In genomic region chr1:136238495-136238894, GRCm38 (mm10) we compare ENCODE assay signal across 24 mouse cellular contexts. TPM values are rescaled to one million over a fixed set of nuclear protein-coding genes. Genes with fewer than 3 reads are reported as not detected.
DNase-seq lines count a peak whose midpoint lies in the region; ATAC-seq and TF ChIP-seq lines count a peak whose summit lies in the region.
"Had no signal": no experiment of that assay in that cellular context is flagged by ENCODE, and none has a peak within 500 bp of the region (broad histone marks: within the 10 kb centered on the region; RNA-seq: fewer than 3 reads in every experiment).

No protein-coding gene starts in this region.

- H3K27me3 ChIP-seq in MEL (ENCODE audit: control insufficient read depth in 1 of 2, insufficient read depth in 2 of 2, low read length in 2 of 2), result no peaks in the 10 kb centered on the region
- H3K27me3 ChIP-seq in stomach, postnatal 0 days (ENCODE audit: control insufficient read depth, insufficient read depth, low read length), result no peaks in the 10 kb centered on the region
- H3K27me3 ChIP-seq: Patski had no signal

- TF ChIP-seq RAD21 in MEL (IDR thresholded peaks at IDR 0.05; ENCODE audit: low read depth, low read length), result no peak

- H3K4me3 ChIP-seq in MEL (ENCODE audit: control insufficient read depth in 1 of 2, insufficient read depth in 1 of 2, low read depth in 2 of 2, low read length in 2 of 2), result no peak overlapping the region
- no peak overlapping the region for H3K4me3 ChIP-seq in stomach, postnatal 0 days (ENCODE audit: low read depth, low read length)

- TF ChIP-seq POLR2A in MEL (IDR thresholded peaks at IDR 0.05; ENCODE audit: control insufficient read depth in 1 of 2, insufficient read depth in 1 of 2, low read depth in 1 of 2, low read length in 2 of 2, poor library complexity in 1 of 2), result peak in 1 of 2 experiments; percentile 28; a peak in 1 of 4 replicates

- H3K4me1 ChIP-seq in MEL (ENCODE audit: control insufficient read depth in 1 of 2, insufficient read depth in 2 of 2, low read length in 2 of 2), result peaks cover 0 to 6% of the 10 kb centered on the region in 2 experiments; a peak in 2 of 4 replicates
- H3K4me1 ChIP-seq in stomach, postnatal 0 days (replicated peaks; ENCODE audit: control insufficient read depth, insufficient read depth), result no peaks in the 10 kb centered on the region; the same call in 1 of the 2 replicates

- WGBS in stomach, postnatal 0 days, result 65% methylated on average over 4 of the region's 4 CpGs

- no peak overlapping the region for H3K9ac ChIP-seq in MEL (ENCODE audit: control insufficient read depth, low read depth, low read length, poor library complexity, severe bottlenecking)
- H3K9ac ChIP-seq in stomach, postnatal 0 days (ENCODE audit: low read length), result no peak overlapping the region

- peak; percentile 55 for DNase-seq in MEL (ENCODE audit: low read depth, low spot score)
- no peak for DNase-seq in stomach, postnatal 0 days (ENCODE audit: low spot score)
- no peak for DNase-seq in gastrocnemius, postnatal 25 days
- no peak for DNase-seq in adrenal gland, postnatal 25 days
- DNase-seq: adrenal gland, adult 2 months; adrenal gland, adult 8-10 months; adrenal gland, postnatal 10 days; adrenal gland, postnatal 14 days; adrenal gland, postnatal 36 days; B cell, adult 2 months; cerebellum, adult 11 months; cerebellum, adult 11-12 months; cerebellum, adult 18-20 months; cerebellum, adult 2 months; cerebellum, adult 8-10 months had no signal

- no peak overlapping the region for H3K4me2 ChIP-seq in stomach, postnatal 0 days (replicated peaks; ENCODE audit: low read depth)

- peaks cover 0 to 3% of the 10 kb centered on the region in 2 experiments; a peak in 2 of 4 replicates for H3K36me3 ChIP-seq in MEL (ENCODE audit: control insufficient read depth in 1 of 2, insufficient read depth in 2 of 2, low read length in 2 of 2)
- no peaks in the 10 kb centered on the region for H3K36me3 ChIP-seq in stomach, postnatal 0 days (ENCODE audit: control insufficient read depth, insufficient read depth, low read length)
- H3K36me3 ChIP-seq: G1E had no signal

- no peak for TF ChIP-seq EP300 in MEL (IDR thresholded peaks at IDR 0.05; ENCODE audit: low read depth in 1 of 2, low read length in 2 of 2)
- TF ChIP-seq EP300 in stomach, postnatal 0 days (optimal IDR thresholded peaks at IDR 0.05), result no peak

- H3K27ac ChIP-seq in MEL (ENCODE audit: control insufficient read depth, low read depth, low read length), result no peak overlapping the region
- H3K27ac ChIP-seq in stomach, postnatal 0 days (replicated peaks), result no peak overlapping the region

- no peak for TF ChIP-seq CTCF in MEL (IDR thresholded peaks at IDR 0.05 in 2 of 3, conservative IDR thresholded peaks at IDR 0.05 in 1 of 3; ENCODE audit: control insufficient read depth in 1 of 3, insufficient read depth in 1 of 3, low read depth in 2 of 3, low read length in 3 of 3, poor library complexity in 1 of 3, severe bottlenecking in 1 of 3)
- no peak for TF ChIP-seq CTCF in stomach, postnatal 0 days (IDR thresholded peaks at IDR 0.05; ENCODE audit: low read depth)

- H3K9me3 ChIP-seq in MEL (replicated peaks; ENCODE audit: insufficient read depth, low read length), result no peaks in the 10 kb centered on the region
- no peaks in the 10 kb centered on the region for H3K9me3 ChIP-seq in stomach, postnatal 0 days (ENCODE audit: control insufficient read depth, low read length)
- H3K9me3 ChIP-seq: G1E had no signal

- ATAC-seq in stomach, postnatal 0 days (ENCODE audit: low FRiP score, low TSS enrichment), result peak; percentile 72
- ATAC-seq: activated CD4-positive, CD25-positive, alpha-beta regulatory T cell, adult 4 months; CD4-positive, CD25-positive, alpha-beta regulatory T cell, adult 4 months; Patski had no signal

- H3K79me2 ChIP-seq in MEL (ENCODE audit: control insufficient read depth, insufficient read depth, low read length, poor library complexity), result no peaks in the 10 kb centered on the region

TF ChIP-seq in MEL, 35 proteins besides CTCF, POLR2A, EP300 and RAD21:
- TF ChIP-seq MAX (IDR thresholded peaks at IDR 0.05; ENCODE audit: low read length) (peak; percentile 14; the same call in 1 of the 2 replicates), ZNF384 (IDR thresholded peaks at IDR 0.05; ENCODE audit: low read depth, low read length) (no peak)

RNA-seq across cellular contexts. Expression of gene Inava, which starts 4.4 kb away (rescaled TPM):
- 0.12 and 0.13 TPM in 2 replicates for total RNA-seq in MEL (2012; rRNA removed)
- under 1 TPM in 1 of 2 experiments, not detected in 1; 0.65 TPM for polyA plus RNA-seq in MEL (2012; ENCODE audit: insufficient read depth in 1 of 2, insufficient read length in 2 of 2, low read depth in 1 of 2, low replicate concordance in 2 of 2, missing spikeins in 1 of 2)
- polyA plus RNA-seq in stomach, postnatal 0 days (2015; fragmentation: Nextera tagmentation; extraction: Ambion mirVana), result 32.0 and 35.7 TPM in 2 replicates
- total RNA-seq in gastrocnemius, postnatal 25 days (2021), result not detected
- not detected in 2 replicates for total RNA-seq in adrenal gland, postnatal 25 days (2021)
- total RNA-seq: adrenal gland, postnatal 14 days; adrenal gland, postnatal 36 days had no signal
- polyA plus RNA-seq: activated CD4-positive, CD25-positive, alpha-beta regulatory T cell, adult 4 months had no signal

RNA-seq across cellular contexts. Expression of gene Gpr25, which starts 22.2 kb away (rescaled TPM):
- total RNA-seq in MEL (2012; rRNA removed), result not detected in 2 replicates
- not detected for polyA plus RNA-seq in MEL (2012; ENCODE audit: insufficient read depth in 1 of 2, insufficient read length in 2 of 2, low read depth in 1 of 2, low replicate concordance in 2 of 2, missing spikeins in 1 of 2)
- 0.12 TPM in 1 of 2 replicates, not detected in the other for polyA plus RNA-seq in stomach, postnatal 0 days (2015; fragmentation: Nextera tagmentation; extraction: Ambion mirVana)
- not detected for total RNA-seq in gastrocnemius, postnatal 25 days (2021)
- not detected in 2 replicates for total RNA-seq in adrenal gland, postnatal 25 days (2021)
- total RNA-seq: adrenal gland, adult 18-20 months; adrenal gland, adult 2 months; adrenal gland, postnatal 10 days; adrenal gland, postnatal 14 days; adrenal gland, postnatal 36 days; adrenal gland, postnatal 4 days; CH12.LX; ES-E14; G1E had no signal
- polyA plus RNA-seq: activated CD4-positive, CD25-positive, alpha-beta regulatory T cell, adult 4 months; adrenal gland, adult 2 months; C2C12; CD4-positive, CD25-positive, alpha-beta regulatory T cell, adult 4 months; G1E; Patski had no signal

RNA-seq across cellular contexts. Expression of gene Mroh3, which starts 25.9 kb away (rescaled TPM):
- total RNA-seq in MEL (2012; rRNA removed), result not detected in 2 replicates
- not detected for polyA plus RNA-seq in MEL (2012; ENCODE audit: insufficient read depth in 1 of 2, insufficient read length in 2 of 2, low read depth in 1 of 2, low replicate concordance in 2 of 2, missing spikeins in 1 of 2)
- 0.34 and 0.78 TPM in 2 replicates for polyA plus RNA-seq in stomach, postnatal 0 days (2015; fragmentation: Nextera tagmentation; extraction: Ambion mirVana)
- total RNA-seq in gastrocnemius, postnatal 25 days (2021), result not detected
- total RNA-seq in adrenal gland, postnatal 25 days (2021), result not detected in 2 replicates
- total RNA-seq: adrenal gland, adult 18-20 months; adrenal gland, adult 2 months; adrenal gland, adult 8-10 months; adrenal gland, postnatal 10 days; adrenal gland, postnatal 14 days; adrenal gland, postnatal 36 days; adrenal gland, postnatal 4 days; CH12.LX had no signal
- polyA plus RNA-seq: activated CD4-positive, CD25-positive, alpha-beta regulatory T cell, adult 4 months; adrenal gland, adult 2 months; C2C12; CD4-positive, CD25-positive, alpha-beta regulatory T cell, adult 4 months; G1E had no signal
